Mouse (Mus musculus) neural tube, embryonic 14.5 days (tissue): Measurements from ENCODE around the gene Ttll10. TPM values are rescaled to one million over a fixed set of nuclear protein-coding genes. Genes with fewer than 3 reads are reported as not detected.
A peak's percentile ranks its signal among the peaks of the same experiment; 100 is the strongest.

Experiments used
- ATAC-seq: fragments of 200-750 bp; cut with Nextera tagmentation; 2 replicates; pipeline ENCODE4 v1.8.0; 2017; ENCODE audit warnings: low read depth, mild to moderate bottlenecking, moderate TSS enrichment, moderate library complexity
- H3K27ac ChIP-seq: fragments of 300-500 bp; sonication (generic); 2 replicates; pipeline ENCODE4 v1.5.1; 2014; ENCODE audit warnings: low read depth, mild to moderate bottlenecking, control low read depth, low read length, moderate library complexity, mixed read lengths
- H3K27me3 ChIP-seq: fragments of 300-500 bp; sonication (generic); 2 replicates; pipeline ENCODE4 v1.6.1; 2014; ENCODE audit warnings: low read length; ENCODE audit not compliant: control insufficient read depth, insufficient read depth
- H3K36me3 ChIP-seq: fragments of 300-500 bp; sonication (generic); 2 replicates; pipeline ENCODE4 v1.6.1; 2014; ENCODE audit warnings: low read length, mixed read lengths; ENCODE audit not compliant: control insufficient read depth, insufficient read depth
- H3K4me1 ChIP-seq: fragments of 300-500 bp; sonication (generic); 2 replicates; pipeline ENCODE4 v1.6.1; 2014; ENCODE audit warnings: low read length; ENCODE audit not compliant: control insufficient read depth, insufficient read depth
- H3K4me2 ChIP-seq: fragments of 300-500 bp; sonication (generic); 2 replicates; pipeline ENCODE4 v1.6.1; 2014; ENCODE audit warnings: mild to moderate bottlenecking, low read depth, low read length, control low read depth
- H3K4me3 ChIP-seq: fragments of 300-500 bp; sonication (generic); 2 replicates; pipeline ENCODE4 v1.5.1; 2014; ENCODE audit warnings: low read depth, low read length, control low read depth, mixed read lengths
- H3K9ac ChIP-seq: fragments of 300-500 bp; sonication (generic); replicated peaks from 2 replicates; pipeline ENCODE4 v1.6.1; 2014; ENCODE audit warnings: low read depth, mild to moderate bottlenecking, control low read depth, low read length, mixed read lengths
- H3K9me3 ChIP-seq: fragments of 300-500 bp; sonication (generic); 2 replicates; pipeline ENCODE4 v1.6.1; 2016; ENCODE audit warnings: low read length; ENCODE audit not compliant: control insufficient read depth
- WGBS: fragments of 180-500 bp; shearing (Covaris S2); extraction: QIAGEN DNeasy Blood & Tissue Kit; methylation state at CpG from one replicate; pipeline ENCODE4 v1.1.7; 2014; 5-methylcytosine and 5-hydroxymethylcytosine counted together
- polyA plus RNA-seq: library from polyadenylated mRNA; unstranded; fragments of >200 nt; fragmentation: Nextera tagmentation; extraction: Ambion mirVana; gene quantifications from 2 replicates; pipeline ENCODE4 v1.2.1, GENCODE M21; 2014

Gene Ttll10
- polyA plus RNA-seq, 1 experiment from 2014 or later = not detected

GRCm38 (mm10) chr4:156091236-156091635, 32.0 kb upstream of the Ttll10 start:
- H3K9me3 ChIP-seq = no peaks in the 10 kb centered on the region
- no peak overlapping the region for H3K4me2 ChIP-seq
- no peak overlapping the region for H3K4me3 ChIP-seq
- ATAC-seq = no peak
- no peaks in the 10 kb centered on the region for H3K4me1 ChIP-seq
- no peaks in the 10 kb centered on the region for H3K36me3 ChIP-seq
- 78% methylated on average over 1 of the region's 1 CpGs for WGBS
- no peaks in the 10 kb centered on the region for H3K27me3 ChIP-seq
- H3K27ac ChIP-seq = no peak overlapping the region
- no peak overlapping the region for H3K9ac ChIP-seq

GRCm38 (mm10) chr4:156087398-156088087, 28.3 kb upstream of the Ttll10 start:
- no peak for ATAC-seq
- Histone ChIP-seq H3K27me3 (no peaks in the 10 kb centered on the region), H3K9me3 (no peaks in the 10 kb centered on the region), H3K4me1 (no peaks in the 10 kb centered on the region), H3K4me2 (no peak overlapping the region), H3K9ac (no peak overlapping the region), H3K36me3 (no peaks in the 10 kb centered on the region), H3K27ac (no peak overlapping the region), H3K4me3 (no peak overlapping the region)
- 39% methylated on average over 5 of the region's 5 CpGs for WGBS

DNA sequence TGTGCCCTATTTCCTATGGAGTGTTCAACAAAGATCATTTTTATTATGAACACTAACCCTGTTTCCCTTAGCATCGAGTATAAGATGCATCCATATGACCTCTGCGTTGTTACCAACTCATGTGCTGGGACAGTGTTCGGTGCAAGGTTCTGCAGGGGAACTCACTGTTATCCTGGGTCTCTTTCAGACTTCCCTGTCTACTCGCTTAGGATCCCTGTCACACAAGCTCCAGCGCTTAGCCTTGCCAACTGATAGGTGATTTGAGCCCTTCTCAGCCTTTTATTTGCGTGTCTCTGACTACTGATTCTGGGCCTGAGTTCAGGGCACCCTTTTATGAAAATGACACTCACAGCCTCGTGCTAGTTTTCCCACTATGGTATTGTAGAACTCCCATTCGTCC, 26.0 kb upstream of the Ttll10 start:
- ATAC-seq = no peak
- WGBS = 84% methylated on average over 8 of the region's 8 CpGs

DNA sequence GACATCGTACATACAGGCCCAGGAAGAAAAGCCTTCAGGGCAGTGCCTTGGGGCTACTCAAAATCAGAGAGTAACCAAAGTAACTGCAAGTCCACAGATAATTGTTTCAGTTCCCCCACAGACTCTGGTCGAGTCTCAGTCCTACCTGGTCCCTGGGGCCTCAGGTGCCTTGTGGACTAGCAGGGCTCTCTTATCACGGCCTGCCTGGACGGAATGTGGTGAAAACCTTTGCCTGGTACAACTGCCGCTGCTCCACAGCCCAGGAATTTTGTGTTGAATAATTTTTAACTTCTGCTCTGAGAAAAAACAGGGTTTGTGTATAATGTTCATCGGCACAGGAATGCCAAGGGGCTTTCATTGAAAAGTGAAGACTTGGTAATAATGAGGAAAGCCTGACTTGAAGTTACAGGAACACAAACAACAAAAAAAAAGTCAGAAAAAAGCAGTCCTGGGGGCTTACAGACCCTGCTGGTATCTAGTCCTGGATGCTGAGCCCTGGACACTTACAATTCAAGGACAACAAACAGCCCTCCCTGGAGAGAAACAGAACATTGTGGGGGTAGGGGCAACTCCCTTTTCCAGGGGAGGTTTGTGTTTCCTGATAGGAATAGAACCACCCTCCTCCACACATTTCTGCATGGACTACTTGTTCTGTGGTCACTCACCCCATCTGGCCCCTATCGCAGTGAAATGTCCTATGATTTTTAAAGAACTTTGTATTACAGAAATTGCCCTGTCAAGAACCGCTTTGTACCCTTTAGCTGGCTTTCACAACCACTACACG, 25.1 kb upstream of the Ttll10 start:
- H3K27ac ChIP-seq = no peak overlapping the region
- H3K4me2 ChIP-seq = no peak overlapping the region
- 86% methylated on average over 9 of the region's 9 CpGs for WGBS
- no peaks in the 10 kb centered on the region for H3K9me3 ChIP-seq
- no peaks in the 10 kb centered on the region for H3K36me3 ChIP-seq
- H3K27me3 ChIP-seq = no peaks in the 10 kb centered on the region
- H3K9ac ChIP-seq = no peak overlapping the region
- H3K4me1 ChIP-seq = no peaks in the 10 kb centered on the region
- H3K4me3 ChIP-seq = no peak overlapping the region
- no peak for ATAC-seq

More for the DNA sequence above, 26.0 kb upstream of the Ttll10 start:
- Histone ChIP-seq H3K36me3 (no peaks in the 10 kb centered on the region), H3K9me3 (no peaks in the 10 kb centered on the region), H3K4me3 (no peak overlapping the region), H3K27ac (no peak overlapping the region), H3K4me2 (no peak overlapping the region), H3K9ac (no peak overlapping the region), H3K4me1 (no peaks in the 10 kb centered on the region), H3K27me3 (no peaks in the 10 kb centered on the region)

DNA sequence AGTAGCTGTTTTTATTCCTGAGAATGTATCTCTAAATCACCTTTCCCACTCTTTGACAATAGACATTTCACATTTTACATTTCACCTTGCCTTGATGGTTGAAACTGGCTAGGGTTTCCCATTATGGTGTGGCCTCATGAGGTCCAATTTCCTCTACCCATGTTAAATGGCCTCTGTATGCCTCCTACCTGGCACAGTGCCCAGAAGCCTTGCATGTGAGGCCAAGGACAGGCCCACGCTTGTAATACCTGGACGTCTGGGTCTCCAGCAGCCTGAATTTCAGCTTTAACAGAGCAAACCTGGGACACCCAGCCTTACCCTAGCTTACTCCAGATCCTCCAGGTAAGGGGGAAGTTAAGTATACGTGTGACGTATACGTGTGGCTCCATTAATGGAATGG, 24.1 kb upstream of the Ttll10 start:
- 79% methylated on average over 5 of the region's 5 CpGs for WGBS
- Histone ChIP-seq H3K9ac (no peak overlapping the region), H3K9me3 (no peaks in the 10 kb centered on the region), H3K36me3 (no peaks in the 10 kb centered on the region), H3K27me3 (no peaks in the 10 kb centered on the region), H3K27ac (no peak overlapping the region), H3K4me2 (no peak overlapping the region), H3K4me3 (no peak overlapping the region), H3K4me1 (no peaks in the 10 kb centered on the region)
- no peak for ATAC-seq

GRCm38 (mm10) chr4:156082621-156083234, 23.5 kb upstream of the Ttll10 start:
- WGBS = 77% methylated on average over 4 of the region's 4 CpGs
- no peaks in the 10 kb centered on the region for H3K27me3 ChIP-seq
- H3K4me2 ChIP-seq = no peak overlapping the region
- H3K4me1 ChIP-seq = no peaks in the 10 kb centered on the region
- no peaks in the 10 kb centered on the region for H3K9me3 ChIP-seq
- no peak overlapping the region for H3K4me3 ChIP-seq
- H3K27ac ChIP-seq = no peak overlapping the region
- ATAC-seq = no peak
- no peaks in the 10 kb centered on the region for H3K36me3 ChIP-seq
- H3K9ac ChIP-seq = no peak overlapping the region

- Histone ChIP-seq H3K4me1 (no peaks in the 10 kb centered on the region), H3K27me3 (peaks cover 10% of the 10 kb centered on the region; the same call in 1 of the 2 replicates), H3K9ac (no peak overlapping the region), H3K36me3 (no peaks in the 10 kb centered on the region), H3K4me2 (peak overlapping the region; percentile 50), H3K27ac (no peak overlapping the region), H3K9me3 (no peaks in the 10 kb centered on the region), H3K4me3 (peak overlapping the region; percentile 23)
- no peak for ATAC-seq
- WGBS = under 1% methylated on average over 58 of the region's 58 CpGs
These were observed 18.5 kb upstream of the Ttll10 start for GRCm38 (mm10) chr4:156077499-156078301.

DNA sequence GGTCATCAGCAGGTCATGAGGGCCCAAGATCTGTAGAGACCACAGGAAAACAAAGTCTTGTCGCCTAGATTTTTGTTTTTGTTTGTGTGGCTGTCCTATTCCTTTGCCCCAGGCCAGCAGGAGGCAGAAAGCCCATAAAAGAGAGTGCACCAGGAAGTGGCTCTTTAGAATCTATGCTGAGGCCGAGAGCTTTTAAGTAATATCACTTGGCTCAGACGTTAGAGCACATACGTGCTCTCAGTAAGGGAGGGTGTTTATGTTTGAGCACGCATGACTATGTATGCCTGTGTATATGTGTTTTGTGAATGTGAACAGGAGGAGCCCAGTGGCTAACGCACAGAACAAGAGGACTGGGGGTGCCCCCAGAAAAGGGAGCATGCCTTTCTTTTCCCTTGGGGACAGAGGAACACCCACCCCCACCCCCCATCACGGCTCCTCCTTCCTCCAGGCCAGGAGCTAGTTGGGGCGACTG, 17.7 kb upstream of the Ttll10 start:
- no peaks in the 10 kb centered on the region for H3K36me3 ChIP-seq
- H3K4me2 ChIP-seq = peak overlapping the region; percentile 50; the same call in 1 of the 2 replicates
- H3K27ac ChIP-seq = no peak overlapping the region
- no peak overlapping the region for H3K4me3 ChIP-seq
- H3K9ac ChIP-seq = no peak overlapping the region
- peaks cover 10% of the 10 kb centered on the region; the same call in 1 of the 2 replicates for H3K27me3 ChIP-seq
- 6% methylated on average over 8 of the region's 8 CpGs for WGBS
- ATAC-seq = no peak
- no peaks in the 10 kb centered on the region for H3K4me1 ChIP-seq
- H3K9me3 ChIP-seq = no peaks in the 10 kb centered on the region
